Mouse (Mus musculus) brain, embryonic 14.5 days (tissue): ENCODE data around the gene Asic4.

ENCODE experiments used
- CTCF ChIP-seq: fragments of 200-500 bp; IDR thresholded peaks from 2 replicates; pipeline ENCODE4 v1.5.1; 2012; ENCODE audit warnings: inconsistent platforms, mild to moderate bottlenecking, moderate library complexity, borderline replicate concordance; ENCODE audit not compliant: insufficient read depth, insufficient read length; ENCODE audit errors: extremely low read depth
- POLR2A ChIP-seq: fragments of 200-500 bp; IDR thresholded peaks from 2 replicates; pipeline ENCODE4 v1.6.1; 2012; ENCODE audit warnings: mild to moderate bottlenecking, inconsistent platforms, borderline replicate concordance; ENCODE audit not compliant: poor library complexity, insufficient read depth, insufficient read length, severe bottlenecking; ENCODE audit errors: extremely low read depth

DNA sequence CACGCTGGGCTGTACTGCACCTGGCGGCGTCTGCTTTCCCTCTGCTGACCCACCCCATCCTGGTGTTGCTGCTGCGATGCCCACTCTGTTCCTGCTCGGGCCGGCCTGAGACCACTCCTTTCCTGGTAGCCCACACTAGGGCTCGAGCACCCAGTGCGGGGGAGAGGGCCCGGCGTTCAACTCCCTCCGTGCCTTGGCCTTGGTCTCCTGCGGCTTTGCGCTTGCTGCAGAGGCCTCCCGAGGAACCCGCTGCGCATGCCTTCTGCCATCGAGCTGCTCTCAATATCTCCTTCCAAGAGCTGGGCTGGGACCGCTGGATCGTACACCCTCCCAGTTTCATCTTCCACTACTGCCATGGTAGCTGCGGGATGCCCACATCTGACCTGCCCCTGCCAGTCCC is 59.4 kb downstream of the Asic4 start:
- TF ChIP-seq POLR2A (no peak), CTCF (no peak)
